Mouse (Mus musculus) ovary, adult 18-20 months (tissue): Measurements from ENCODE around the gene Arhgef2.
"Not testable (repeated sequence)": the region's sequence is repeated elsewhere in the genome, so short reads cannot be mapped to it uniquely, and the experiment has no call there.

ENCODE experiments used
- DNase-seq: peaks from one replicate; pipeline ENCODE4 v3.0.0; 2022; ENCODE audit warnings: low spot score, mixed read lengths

The Arhgef2 gene

GRCm38 (mm10) chr3:88605666-88606065, at the start of gene Arhgef2:
Arhgef2 (plus strand) TSS chr3:88605966.
- DNase-seq: not testable (repeated sequence)

- no peak for DNase-seq
Observed at GRCm38 (mm10) chr3:88556616-88557015, 49.1 kb upstream of the Arhgef2 start.

- no peak for DNase-seq
Observed at GRCm38 (mm10) chr3:88559596-88559995, 46.2 kb upstream of the Arhgef2 start.

- no peak for DNase-seq
Observed at GRCm38 (mm10) chr3:88561989-88562388, 43.8 kb upstream of the Arhgef2 start.

GRCm38 (mm10) chr3:88563442-88563841, 42.3 kb upstream of the Arhgef2 start:
- no peak for DNase-seq

GRCm38 (mm10) chr3:88563966-88564365, 41.8 kb upstream of the Arhgef2 start:
- no peak for DNase-seq

- DNase-seq: no peak
Observed at GRCm38 (mm10) chr3:88566116-88566515, 39.6 kb upstream of the Arhgef2 start.

GRCm38 (mm10) chr3:88566536-88567061, 39.2 kb upstream of the Arhgef2 start:
- no peak for DNase-seq

GRCm38 (mm10) chr3:88567892-88568291, 37.9 kb upstream of the Arhgef2 start:
- DNase-seq: no peak

GRCm38 (mm10) chr3:88568615-88569014, 37.2 kb upstream of the Arhgef2 start:
- DNase-seq: no peak

- no peak for DNase-seq
Observed at GRCm38 (mm10) chr3:88569093-88569492, 36.7 kb upstream of the Arhgef2 start.

- no peak for DNase-seq
Observed at GRCm38 (mm10) chr3:88569694-88570093, 36.1 kb upstream of the Arhgef2 start.

GRCm38 (mm10) chr3:88570341-88570740, 35.4 kb upstream of the Arhgef2 start:
- no peak for DNase-seq

- no peak for DNase-seq
Observed at GRCm38 (mm10) chr3:88571856-88572255, 33.9 kb upstream of the Arhgef2 start.

GRCm38 (mm10) chr3:88572835-88573234, 32.9 kb upstream of the Arhgef2 start:
- no peak for DNase-seq

GRCm38 (mm10) chr3:88573810-88574209, 32.0 kb upstream of the Arhgef2 start:
- no peak for DNase-seq

GRCm38 (mm10) chr3:88575540-88575939, 30.2 kb upstream of the Arhgef2 start, which contains the start of gene Ssr2:
Ssr2 (plus strand) TSS chr3:88575876.
- no peak for DNase-seq

GRCm38 (mm10) chr3:88577846-88578245, 27.9 kb upstream of the Arhgef2 start:
- DNase-seq: not testable (repeated sequence)

- no peak for DNase-seq
Observed at GRCm38 (mm10) chr3:88578498-88579424, 27.0 kb upstream of the Arhgef2 start.

- DNase-seq: peak; percentile 59
Observed at GRCm38 (mm10) chr3:88579454-88580117, 26.2 kb upstream of the Arhgef2 start.

- no peak for DNase-seq
Observed at GRCm38 (mm10) chr3:88585769-88586168, 20.0 kb upstream of the Arhgef2 start.

GRCm38 (mm10) chr3:88586640-88587039, 19.1 kb upstream of the Arhgef2 start:
- DNase-seq: no peak

- DNase-seq: no peak
Observed at GRCm38 (mm10) chr3:88590246-88590645, 15.5 kb upstream of the Arhgef2 start.
